Mouse (Mus musculus) midbrain, embryonic 11.5 days (tissue): ENCODE results near the gene Rabac1. TPM values are rescaled to one million over a fixed set of nuclear protein-coding genes. Genes with fewer than 3 reads are reported as not detected.

ENCODE experiments used
- ATAC-seq: fragments of 200-750 bp; cut with Nextera tagmentation; 2 replicates; pipeline ENCODE4 v1.8.0; 2017; ENCODE audit warnings: moderate TSS enrichment, moderate library complexity; ENCODE audit not compliant: low FRiP score
- DNase-seq: peaks from one replicate; pipeline ENCODE4 v3.0.0; 2015; ENCODE audit warnings: low spot score; ENCODE audit errors: missing footprints
- H3K27ac ChIP-seq: fragments of 300-500 bp; sonication (generic); 2 replicates; pipeline ENCODE4 v1.5.1; 2014; ENCODE audit warnings: low read depth, low read length
- H3K27me3 ChIP-seq: fragments of 300-500 bp; sonication (generic); 2 replicates; pipeline ENCODE4 v1.6.1; 2014; ENCODE audit warnings: mild to moderate bottlenecking, low read length, moderate library complexity, mixed read lengths; ENCODE audit not compliant: control insufficient read depth, insufficient read depth
- H3K36me3 ChIP-seq: fragments of 300-500 bp; sonication (generic); 2 replicates; pipeline ENCODE4 v1.6.1; 2014; ENCODE audit warnings: mild to moderate bottlenecking, low read length, moderate library complexity, mixed read lengths; ENCODE audit not compliant: control insufficient read depth, insufficient read depth
- H3K4me1 ChIP-seq: fragments of 300-500 bp; sonication (generic); 2 replicates; pipeline ENCODE4 v1.6.1; 2014; ENCODE audit warnings: low read length; ENCODE audit not compliant: control insufficient read depth, insufficient read depth
- H3K4me2 ChIP-seq: fragments of 300-500 bp; sonication (generic); 2 replicates; pipeline ENCODE4 v1.6.1; 2014; ENCODE audit warnings: mild to moderate bottlenecking, moderate library complexity
- H3K4me3 ChIP-seq: fragments of 300-500 bp; sonication (generic); 2 replicates; pipeline ENCODE4 v1.5.1; 2014; ENCODE audit warnings: low read depth, low read length
- H3K9ac ChIP-seq: fragments of 300-500 bp; sonication (generic); 2 replicates; pipeline ENCODE4 v1.6.1; 2014; ENCODE audit warnings: low read length
- H3K9me3 ChIP-seq: fragments of 300-500 bp; sonication (generic); 2 replicates; pipeline ENCODE4 v1.6.1; 2016; ENCODE audit warnings: low read length; ENCODE audit not compliant: control insufficient read depth
- WGBS: fragments of 180-500 bp; shearing (Covaris S2); extraction: QIAGEN DNeasy Blood & Tissue Kit; methylation state at CpG from one replicate; pipeline ENCODE4 v1.1.7; 2014; 5-methylcytosine and 5-hydroxymethylcytosine counted together
- polyA plus RNA-seq: library from polyadenylated mRNA; unstranded; fragments of >200 nt; fragmentation: Nextera tagmentation; extraction: Ambion mirVana; gene quantifications from 2 replicates; pipeline ENCODE4 v1.2.1, GENCODE M21; 2014

Rabac1 gene
- polyA plus RNA-seq, 1 experiment from 2014 or later = 110 TPM

- Histone ChIP-seq H3K36me3 (no peaks in the 10 kb centered on the region; the same call in 1 of the 2 replicates), H3K9me3 (no peaks in the 10 kb centered on the region), H3K27me3 (no peaks in the 10 kb centered on the region), H3K4me3 (peak overlapping the region; percentile 68), H3K27ac (no peak overlapping the region), H3K9ac (peak overlapping the region; percentile 69), H3K4me1 (peaks cover 5% of the 10 kb centered on the region; the same call in 1 of the 2 replicates), H3K4me2 (peak overlapping the region; percentile 85)
- no peak; the same call in 1 of the 2 replicates for ATAC-seq
- peak; percentile 91 for DNase-seq
- 8% methylated on average over 19 of the region's 19 CpGs for WGBS
Observed at GRCm38 (mm10) chr7:24971261-24971971, 1.1 kb downstream of the Rabac1 start.

DNA sequence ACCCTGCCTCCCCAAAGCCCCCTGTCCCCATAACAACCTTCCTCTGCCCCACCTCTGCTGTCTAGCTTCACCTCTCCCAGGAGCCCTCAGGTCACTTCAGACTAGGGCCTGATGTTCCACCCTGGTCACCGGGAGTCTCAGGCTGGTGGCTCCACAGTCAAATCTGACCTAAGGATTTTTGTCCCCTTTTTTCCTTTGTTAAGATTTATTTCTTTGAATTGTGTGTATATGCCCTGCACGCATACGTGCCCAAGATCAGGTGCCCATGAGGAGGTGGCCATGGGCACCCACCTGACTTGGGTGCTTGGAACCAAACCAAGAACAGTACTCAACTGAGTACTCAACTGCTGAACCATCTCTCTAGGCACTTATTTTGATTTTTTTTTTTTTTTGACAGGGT lies 2.2 kb downstream of the Rabac1 start:
- DNase-seq (no peak), ATAC-seq (no peak)
- Histone ChIP-seq H3K9me3 (no peaks in the 10 kb centered on the region), H3K27me3 (no peaks in the 10 kb centered on the region), H3K4me2 (no peak overlapping the region), H3K27ac (no peak overlapping the region), H3K4me1 (peaks cover 5% of the 10 kb centered on the region; the same call in 1 of the 2 replicates), H3K36me3 (no peaks in the 10 kb centered on the region; the same call in 1 of the 2 replicates), H3K4me3 (no peak overlapping the region), H3K9ac (no peak overlapping the region)
- 96% methylated on average over 3 of the region's 3 CpGs for WGBS

DNA sequence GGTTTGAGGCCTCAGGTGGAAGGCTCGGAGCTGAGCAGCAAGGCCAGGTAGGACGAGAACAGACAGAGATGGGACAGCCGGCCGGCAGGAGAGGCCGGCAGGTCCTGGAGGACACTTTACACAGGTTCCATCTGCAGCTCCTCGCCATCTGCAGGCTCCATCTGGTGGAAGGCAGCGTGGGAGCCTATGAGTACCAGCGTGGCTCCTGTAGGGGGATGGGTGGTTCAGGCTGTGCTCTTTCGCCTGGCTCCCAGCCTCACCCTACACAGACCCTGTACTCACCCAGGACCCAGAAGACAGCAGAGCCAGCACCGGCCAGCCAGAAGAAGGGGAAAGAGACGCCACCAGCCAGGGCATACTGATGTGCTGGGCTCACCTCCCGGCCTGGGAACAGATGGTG lies 2.7 kb downstream of the Rabac1 start:
- Histone ChIP-seq H3K27ac (no peak overlapping the region), H3K4me2 (no peak overlapping the region), H3K27me3 (no peaks in the 10 kb centered on the region), H3K4me3 (no peak overlapping the region), H3K9me3 (no peaks in the 10 kb centered on the region), H3K4me1 (peaks cover 5% of the 10 kb centered on the region; the same call in 1 of the 2 replicates), H3K9ac (no peak overlapping the region), H3K36me3 (no peaks in the 10 kb centered on the region; the same call in 1 of the 2 replicates)
- DNase-seq (no peak), ATAC-seq (no peak)
- WGBS = 83% methylated on average over 12 of the region's 12 CpGs

- H3K4me1 ChIP-seq = peaks cover 5% of the 10 kb centered on the region; the same call in 1 of the 2 replicates
- no peak overlapping the region for H3K9ac ChIP-seq
- DNase-seq = peak; percentile 82
- no peak for ATAC-seq
- no peaks in the 10 kb centered on the region; the same call in 1 of the 2 replicates for H3K36me3 ChIP-seq
- H3K9me3 ChIP-seq = no peaks in the 10 kb centered on the region
- H3K27ac ChIP-seq = no peak overlapping the region
- 70% methylated on average over 6 of the region's 6 CpGs for WGBS
- no peak overlapping the region for H3K4me3 ChIP-seq
- no peak overlapping the region for H3K4me2 ChIP-seq
- H3K27me3 ChIP-seq = no peaks in the 10 kb centered on the region
Observed at GRCm38 (mm10) chr7:24968463-24968862, 4.1 kb downstream of the Rabac1 start.

DNA sequence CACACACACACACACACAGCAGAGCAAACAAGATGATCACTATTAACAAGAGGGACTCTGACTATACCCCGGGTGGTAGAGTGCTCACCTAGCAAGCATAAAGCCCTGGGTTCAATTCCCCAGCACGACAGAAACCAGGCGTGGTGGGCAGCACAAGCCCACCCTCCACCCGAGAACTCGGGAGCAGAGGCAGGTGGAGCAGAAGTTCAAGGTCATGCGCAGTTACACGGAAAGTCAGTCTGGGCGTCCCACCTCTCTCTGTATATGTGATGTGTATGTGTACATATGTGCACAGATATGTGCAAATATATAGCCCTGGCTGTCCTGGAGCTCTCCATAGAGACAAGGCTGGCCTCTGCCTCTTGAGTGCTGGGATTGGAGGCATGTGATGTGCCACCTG lies 4.6 kb downstream of the Rabac1 start:
- H3K4me1 ChIP-seq = peaks cover 5% of the 10 kb centered on the region; the same call in 1 of the 2 replicates
- no peaks in the 10 kb centered on the region; the same call in 1 of the 2 replicates for H3K36me3 ChIP-seq
- H3K9me3 ChIP-seq = no peaks in the 10 kb centered on the region
- WGBS = 86% methylated on average over 8 of the region's 8 CpGs
- ATAC-seq (no peak), DNase-seq (no peak)
- H3K9ac ChIP-seq = no peak overlapping the region
- no peak overlapping the region for H3K4me3 ChIP-seq
- no peaks in the 10 kb centered on the region for H3K27me3 ChIP-seq
- H3K4me2 ChIP-seq = no peak overlapping the region
- no peak overlapping the region for H3K27ac ChIP-seq

DNA sequence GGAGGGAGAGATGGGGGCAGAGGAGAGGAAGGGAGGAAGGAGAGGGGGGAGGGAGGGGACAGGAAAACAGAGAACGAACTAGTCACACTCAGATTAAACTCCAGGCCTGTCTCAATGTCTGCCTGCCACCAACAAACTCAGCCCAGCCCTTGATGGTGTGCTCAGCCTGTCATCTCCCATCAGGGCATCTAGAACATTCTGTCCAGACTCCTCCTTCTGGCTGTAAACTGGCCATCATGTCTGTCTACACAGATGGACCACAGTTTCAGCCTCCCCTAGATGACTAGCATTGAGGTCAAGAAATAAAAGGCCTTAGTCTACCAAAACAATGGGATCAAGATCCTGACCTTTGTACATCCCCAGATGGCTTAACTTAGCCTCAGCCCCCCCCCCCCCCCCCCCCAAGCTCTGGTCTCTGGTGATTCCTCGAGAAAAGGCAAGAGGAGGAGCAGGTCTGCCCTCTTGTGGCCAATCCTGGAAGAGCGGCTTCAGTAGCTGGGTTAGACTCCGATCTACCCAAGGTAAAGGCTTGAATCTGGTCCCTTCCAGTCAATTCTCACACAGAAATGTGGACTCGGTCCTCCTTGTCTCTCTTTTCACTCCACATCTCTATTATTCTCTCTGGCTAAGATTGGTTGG lies 7.5 kb downstream of the Rabac1 start:
- 5% methylated on average over 5 of the region's 5 CpGs for WGBS

DNA sequence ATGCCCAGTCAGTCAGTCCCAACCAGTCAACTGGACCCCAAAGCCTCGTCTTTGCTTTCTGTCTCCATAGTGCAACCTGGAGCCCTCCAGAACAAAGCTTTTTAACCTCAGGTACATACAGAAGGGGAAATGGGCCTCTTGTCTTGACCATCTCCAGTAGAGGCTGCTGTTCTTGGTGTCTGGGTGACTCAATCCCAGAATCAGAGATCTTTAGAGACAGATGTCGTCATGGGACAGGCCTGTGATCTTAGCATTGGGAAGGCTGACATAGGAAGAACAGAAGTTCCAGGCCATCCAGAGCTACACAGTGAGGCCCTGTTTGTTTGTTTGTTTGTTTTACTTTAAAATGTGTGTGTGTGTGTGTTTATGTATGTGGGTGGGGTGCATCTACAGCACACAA lies 8.3 kb downstream of the Rabac1 start:
- WGBS = 81% methylated on average over 2 of the region's 2 CpGs
- DNase-seq (no peak), ATAC-seq (no peak)
- H3K27me3 ChIP-seq = no peaks in the 10 kb centered on the region
- no peak overlapping the region for H3K27ac ChIP-seq
- H3K4me3 ChIP-seq = no peak overlapping the region
- H3K9me3 ChIP-seq = no peaks in the 10 kb centered on the region
- no peak overlapping the region for H3K4me2 ChIP-seq
- no peaks in the 10 kb centered on the region for H3K4me1 ChIP-seq
- H3K9ac ChIP-seq = no peak overlapping the region
- no peaks in the 10 kb centered on the region; the same call in 1 of the 2 replicates for H3K36me3 ChIP-seq

More for the DNA sequence above, 7.5 kb downstream of the Rabac1 start:
- Histone ChIP-seq H3K27me3 (no peaks in the 10 kb centered on the region), H3K27ac (no peak overlapping the region), H3K4me3 (no peak overlapping the region), H3K4me1 (no peaks in the 10 kb centered on the region), H3K4me2 (no peak overlapping the region), H3K9ac (no peak overlapping the region), H3K9me3 (no peaks in the 10 kb centered on the region), H3K36me3 (no peaks in the 10 kb centered on the region; the same call in 1 of the 2 replicates)
- ATAC-seq (peak; percentile 55), DNase-seq (peak; percentile 100)

DNA sequence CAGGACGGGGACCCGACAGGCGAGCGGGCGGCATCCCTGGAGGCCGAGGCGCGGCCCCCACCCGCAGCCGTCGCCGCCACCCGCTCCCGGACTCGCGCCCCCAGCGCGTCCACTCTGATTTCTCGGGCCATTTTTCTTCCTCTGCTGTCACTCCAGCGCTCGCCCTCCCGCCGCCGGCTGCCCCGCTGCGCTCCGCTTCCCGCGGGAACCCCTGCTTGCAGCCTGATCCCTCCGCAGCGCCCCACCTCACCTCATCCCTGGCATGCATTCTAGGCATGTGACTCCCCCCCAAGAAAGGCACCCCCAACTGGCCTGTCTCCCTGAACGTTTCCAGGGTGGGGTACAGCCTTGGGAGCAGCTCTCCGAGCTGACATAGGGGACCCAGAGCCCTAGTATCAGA lies 17.3 kb downstream of the Rabac1 start:
- 3% methylated on average over 23 of the region's 33 CpGs for WGBS
- Histone ChIP-seq H3K4me2 (peak overlapping the region; percentile 55), H3K9me3 (no peaks in the 10 kb centered on the region), H3K9ac (peak overlapping the region; percentile 46), H3K36me3 (no peaks in the 10 kb centered on the region), H3K4me3 (peak overlapping the region; percentile 34), H3K4me1 (peaks cover 18% of the 10 kb centered on the region), H3K27me3 (peaks cover 40% of the 10 kb centered on the region), H3K27ac (no peak overlapping the region)
- ATAC-seq (no peak), DNase-seq (peak; percentile 80)

DNA sequence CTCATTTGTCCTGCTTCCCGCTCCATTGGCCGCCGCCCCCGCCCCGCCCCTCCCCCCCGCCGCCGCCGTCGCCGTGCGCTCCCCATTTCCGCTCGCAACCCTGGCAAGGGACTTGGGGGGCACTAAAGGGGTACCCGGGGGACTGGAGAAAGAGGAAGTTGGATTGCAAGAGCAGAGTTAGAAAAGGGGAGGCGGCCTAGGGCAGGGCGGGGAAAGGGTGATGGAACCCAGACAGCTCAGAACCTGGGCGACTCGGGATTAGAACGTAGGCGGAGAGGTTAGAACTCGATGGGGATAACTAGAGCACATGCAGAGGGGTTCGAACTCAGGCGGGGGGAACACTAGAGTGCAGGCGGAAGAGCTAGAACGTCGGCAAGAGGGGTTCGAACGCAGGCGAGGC lies 18.1 kb downstream of the Rabac1 start:
- H3K36me3 ChIP-seq = no peaks in the 10 kb centered on the region
- peaks cover 45% of the 10 kb centered on the region for H3K27me3 ChIP-seq
- no peak for ATAC-seq
- 2% methylated on average over 30 of the region's 30 CpGs for WGBS
- peak overlapping the region; percentile 58 for H3K9ac ChIP-seq
- no peak overlapping the region for H3K27ac ChIP-seq
- peak overlapping the region; percentile 34 for H3K4me3 ChIP-seq
- peak overlapping the region; percentile 55 for H3K4me2 ChIP-seq
- H3K4me1 ChIP-seq = peaks cover 25% of the 10 kb centered on the region
- DNase-seq = peak; percentile 92
- H3K9me3 ChIP-seq = no peaks in the 10 kb centered on the region
